Mouse (Mus musculus): ENCODE measurements around the gene Strada.

DNA sequence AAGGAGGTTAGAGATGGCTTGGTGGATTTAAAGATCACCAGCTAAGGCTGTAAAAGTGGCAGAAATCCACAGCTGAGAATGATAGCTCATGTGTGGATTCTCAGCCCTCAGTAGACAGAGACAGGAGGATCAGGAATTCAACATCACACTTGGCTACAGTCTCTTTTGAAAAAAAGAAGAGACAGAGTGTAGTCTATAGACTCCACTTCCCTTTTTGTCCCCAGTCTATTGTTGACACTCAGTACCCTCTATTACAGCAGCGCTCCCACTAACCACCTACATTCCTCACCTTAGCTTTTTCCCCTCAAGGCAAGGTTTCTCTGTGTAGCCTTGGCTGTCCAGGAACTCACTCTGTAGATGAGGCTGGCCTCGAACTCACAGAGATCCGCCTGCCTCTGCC is 10.3 kb downstream of the Strada start:
- TF ChIP-seq POLR2A (IDR thresholded peaks at IDR 0.05; ENCODE audit: low read depth, low read length), result no peak
- TF ChIP-seq CTCF (IDR thresholded peaks at IDR 0.05; ENCODE audit: borderline replicate concordance, insufficient read depth, low read length), result no peak
